Mouse (Mus musculus) spleen, postnatal 36 days (tissue): ENCODE measurements around the gene Mcu.

Experiments
- DNase-seq, 2 experiments: peaks; one replicate each; pipeline ENCODE4 v3.0.0; 2022; ENCODE audit warnings: low spot score in 2 of 2, mixed read lengths in 1 of 2

The Mcu gene

GRCm38 (mm10) chr10:59494917-59495316 is 121.6 kb downstream of the Mcu start:
- no peak for DNase-seq

- DNase-seq, result no peak
These were observed 122.4 kb downstream of the Mcu start for GRCm38 (mm10) chr10:59494044-59494443.

- DNase-seq, result no peak
These were observed 125.6 kb downstream of the Mcu start for GRCm38 (mm10) chr10:59490920-59491319.

- DNase-seq, result no peak
These were observed 127.1 kb downstream of the Mcu start for GRCm38 (mm10) chr10:59489411-59489810.

- no peak for DNase-seq
These were observed 129.1 kb downstream of the Mcu start for GRCm38 (mm10) chr10:59487351-59487750.

GRCm38 (mm10) chr10:59484318-59484717 is 132.2 kb downstream of the Mcu start:
- DNase-seq, result no peak

GRCm38 (mm10) chr10:59481381-59481780 is 135.1 kb downstream of the Mcu start:
- no peak for DNase-seq

GRCm38 (mm10) chr10:59470451-59470850 is 146.0 kb downstream of the Mcu start:
- no peak for DNase-seq

GRCm38 (mm10) chr10:59467297-59467696 is 149.2 kb downstream of the Mcu start:
- no peak for DNase-seq

- no peak for DNase-seq
These were observed 149.9 kb downstream of the Mcu start for GRCm38 (mm10) chr10:59466626-59467025.

GRCm38 (mm10) chr10:59465546-59465945 is 150.9 kb downstream of the Mcu start:
- no peak for DNase-seq

GRCm38 (mm10) chr10:59462307-59462706 is 154.2 kb downstream of the Mcu start:
- no peak for DNase-seq

- DNase-seq, result no peak
These were observed 156.7 kb downstream of the Mcu start for GRCm38 (mm10) chr10:59459767-59460166.

GRCm38 (mm10) chr10:59454631-59455030 is 161.9 kb downstream of the Mcu start:
- no peak for DNase-seq

GRCm38 (mm10) chr10:59451839-59452238 is 164.7 kb downstream of the Mcu start:
- DNase-seq, result no peak

GRCm38 (mm10) chr10:59447546-59447945 is 168.9 kb downstream of the Mcu start:
- no peak for DNase-seq

GRCm38 (mm10) chr10:59446911-59447437 is 169.5 kb downstream of the Mcu start:
- no peak for DNase-seq

- no peak for DNase-seq
These were observed 171.9 kb downstream of the Mcu start for GRCm38 (mm10) chr10:59444635-59445034.

GRCm38 (mm10) chr10:59444106-59444505 is 172.4 kb downstream of the Mcu start:
- no peak for DNase-seq

GRCm38 (mm10) chr10:59443212-59443611 is 173.3 kb downstream of the Mcu start:
- no peak for DNase-seq

GRCm38 (mm10) chr10:59441735-59442134 is 174.8 kb downstream of the Mcu start, which contains the start of gene Oit3:
Gene Oit3 (minus strand): TSS chr10:59441778.
- no peak for DNase-seq

GRCm38 (mm10) chr10:59440177-59440576 is 176.3 kb downstream of the Mcu start:
- DNase-seq, result no peak

- no peak for DNase-seq
These were observed 177.0 kb downstream of the Mcu start for GRCm38 (mm10) chr10:59439508-59439931.

- no peak for DNase-seq
These were observed 177.8 kb downstream of the Mcu start for GRCm38 (mm10) chr10:59438651-59439050.
